Mouse (Mus musculus) liver, embryonic 14.5 days (tissue): ENCODE measurements around the gene Tubb5.

ENCODE experiments used
- CTCF ChIP-seq: IDR thresholded peaks from 2 replicates; pipeline ENCODE4 v1.5.1; 2016; ENCODE audit warnings: antibody characterized with exemption, low read depth, control low read depth
- EP300 ChIP-seq: IDR thresholded peaks from 2 replicates; pipeline ENCODE4 v1.6.1; 2016; ENCODE audit warnings: antibody characterized with exemption, low read depth

- no peak for TF ChIP-seq CTCF
- TF ChIP-seq EP300, result no peak
Observed at GRCm38 (mm10) chr17:35812307-35812706, 25.8 kb downstream of the Tubb5 start.
